Mouse (Mus musculus) midbrain, embryonic 16.5 days (tissue): Measurements from ENCODE around the gene Nod1. TPM values are rescaled to one million over a fixed set of nuclear protein-coding genes. Genes with fewer than 3 reads are reported as not detected.

ENCODE experiments used
- ATAC-seq: fragments of 200-750 bp; cut with Nextera tagmentation; 2 replicates; pipeline ENCODE4 v1.8.0; 2017; ENCODE audit warnings: moderate TSS enrichment
- H3K27ac ChIP-seq: fragments of 300-500 bp; sonication (generic); 2 replicates; pipeline ENCODE4 v1.5.1; 2014; ENCODE audit warnings: mild to moderate bottlenecking, low read length, mixed read lengths
- H3K27me3 ChIP-seq: fragments of 300-500 bp; sonication (generic); 2 replicates; pipeline ENCODE4 v1.6.1; 2014; ENCODE audit warnings: low read depth, low read length, mixed read lengths; ENCODE audit not compliant: control insufficient read depth, insufficient read depth
- H3K36me3 ChIP-seq: fragments of 300-500 bp; sonication (generic); 2 replicates; pipeline ENCODE4 v1.6.1; 2014; ENCODE audit warnings: mild to moderate bottlenecking, low read length, moderate library complexity, mixed read lengths; ENCODE audit not compliant: control insufficient read depth, insufficient read depth
- H3K4me1 ChIP-seq: fragments of 300-500 bp; sonication (generic); 2 replicates; pipeline ENCODE4 v1.6.1; 2014; ENCODE audit warnings: mild to moderate bottlenecking, low read length, mixed read lengths; ENCODE audit not compliant: control insufficient read depth, insufficient read depth
- H3K4me2 ChIP-seq: fragments of 300-500 bp; sonication (generic); 2 replicates; pipeline ENCODE4 v1.6.1; 2014; ENCODE audit warnings: mild to moderate bottlenecking, low read length, mixed read lengths
- H3K4me3 ChIP-seq: fragments of 300-500 bp; sonication (generic); 2 replicates; pipeline ENCODE4 v1.5.1; 2014; ENCODE audit warnings: low read depth, mild to moderate bottlenecking, low read length, moderate library complexity, mixed read lengths
- H3K9ac ChIP-seq: fragments of 300-500 bp; sonication (generic); 2 replicates; pipeline ENCODE4 v1.6.1; 2014; ENCODE audit warnings: low read depth, low read length, mixed read lengths
- H3K9me3 ChIP-seq: fragments of 300-500 bp; sonication (generic); replicated peaks from 2 replicates; pipeline ENCODE4 v1.6.1; 2014; ENCODE audit warnings: mild to moderate bottlenecking, low read length, mixed read lengths; ENCODE audit not compliant: control insufficient read depth, poor library complexity, severe bottlenecking
- WGBS: fragments of 180-500 bp; shearing (Covaris S2); extraction: QIAGEN DNeasy Blood & Tissue Kit; methylation state at CpG from one replicate; pipeline ENCODE4 v1.1.7; 2014; 5-methylcytosine and 5-hydroxymethylcytosine counted together
- polyA plus RNA-seq: library from polyadenylated mRNA; unstranded; fragments of >200 nt; fragmentation: Nextera tagmentation; extraction: Ambion mirVana; gene quantifications from 2 replicates; pipeline ENCODE4 v1.2.1, GENCODE M21; 2015

Nod1 gene
- polyA plus RNA-seq, 1 experiment from 2014 or later = 2.8 TPM

DNA sequence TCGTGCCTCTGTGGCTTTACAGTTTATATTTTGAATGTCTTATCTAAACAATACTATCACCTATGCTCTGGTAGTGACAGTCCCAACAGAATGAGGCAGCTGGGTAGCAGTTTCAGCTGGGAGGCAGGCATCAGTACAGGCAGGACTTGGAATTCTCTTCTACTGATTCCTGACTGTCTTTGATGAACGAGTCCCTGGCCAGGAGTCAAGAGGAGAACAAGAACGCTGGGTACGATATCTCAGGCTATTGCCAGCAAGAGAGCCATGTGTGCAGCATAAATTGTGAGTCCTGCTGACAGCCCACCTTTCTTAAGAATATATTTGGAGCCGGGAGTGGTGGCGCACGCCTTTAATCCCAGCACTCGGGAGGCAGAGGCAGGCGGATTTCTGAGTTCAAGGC lies 1.9 kb downstream of the Nod1 start:
- Histone ChIP-seq H3K27ac (no peak overlapping the region), H3K4me2 (no peak overlapping the region), H3K9me3 (no peaks in the 10 kb centered on the region), H3K4me3 (no peak overlapping the region), H3K27me3 (peaks cover 2% of the 10 kb centered on the region), H3K9ac (no peak overlapping the region), H3K36me3 (no peaks in the 10 kb centered on the region), H3K4me1 (0 out of 2 replicates have a peak, but pooled peaks cover 2% of the 10 kb centered on the region)
- 83% methylated on average over 9 of the region's 9 CpGs for WGBS
- ATAC-seq = no peak

DNA sequence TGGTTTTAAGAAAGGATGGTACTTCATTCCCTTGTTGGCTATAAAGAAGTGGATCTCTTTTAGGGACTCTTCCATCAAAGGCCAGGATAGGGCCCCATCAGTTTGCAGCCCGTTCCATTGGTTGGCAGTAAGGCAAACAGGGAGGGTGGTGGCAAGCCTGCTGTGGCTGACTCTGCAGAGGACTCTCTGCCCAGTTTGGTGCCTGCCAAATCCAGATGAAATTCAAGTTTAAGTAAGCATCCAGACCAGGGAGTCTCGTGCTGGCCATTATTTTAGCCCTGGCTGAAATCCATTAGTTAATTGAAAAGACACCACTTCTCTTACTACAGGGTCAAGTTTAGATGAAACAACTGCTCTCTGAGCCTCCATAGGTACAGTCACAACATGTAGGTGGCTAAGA lies 2.6 kb downstream of the Nod1 start:
- H3K27ac ChIP-seq = no peak overlapping the region
- no peak overlapping the region for H3K4me3 ChIP-seq
- no peaks in the 10 kb centered on the region for H3K36me3 ChIP-seq
- peaks cover 2% of the 10 kb centered on the region for H3K27me3 ChIP-seq
- ATAC-seq = no peak
- H3K9me3 ChIP-seq = no peaks in the 10 kb centered on the region
- no peak overlapping the region for H3K9ac ChIP-seq
- 72% methylated on average over 2 of the region's 2 CpGs for WGBS
- no peak overlapping the region for H3K4me2 ChIP-seq
- H3K4me1 ChIP-seq = 0 out of 2 replicates have a peak, but pooled peaks cover 2% of the 10 kb centered on the region

DNA sequence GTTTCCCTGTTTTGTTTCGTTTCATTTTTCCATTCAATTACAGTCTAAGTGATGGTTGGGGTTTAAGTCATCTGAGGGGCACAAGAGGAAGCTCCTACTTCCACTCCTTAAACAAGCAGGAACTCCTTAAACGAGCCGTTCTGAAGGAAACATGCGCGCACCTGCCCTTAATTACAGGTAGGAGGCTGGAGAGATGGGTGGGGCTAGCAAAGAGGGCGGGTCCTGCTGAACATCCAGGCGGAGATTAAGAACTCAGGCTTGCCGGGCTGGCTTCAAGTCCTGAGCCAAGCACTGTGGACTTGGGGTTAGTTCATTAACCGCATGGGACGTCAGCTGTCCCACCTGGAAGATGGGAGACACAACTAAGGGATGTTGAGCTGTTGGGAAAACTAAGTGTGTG lies 4.8 kb downstream of the Nod1 start:
- Histone ChIP-seq H3K4me1 (no peaks in the 10 kb centered on the region), H3K9ac (no peak overlapping the region), H3K27me3 (peaks cover 2% of the 10 kb centered on the region; the same call in 1 of the 2 replicates), H3K4me3 (no peak overlapping the region), H3K4me2 (no peak overlapping the region), H3K36me3 (no peaks in the 10 kb centered on the region), H3K9me3 (no peaks in the 10 kb centered on the region), H3K27ac (no peak overlapping the region)
- WGBS = 52% methylated on average over 10 of the region's 10 CpGs
- ATAC-seq = no peak

DNA sequence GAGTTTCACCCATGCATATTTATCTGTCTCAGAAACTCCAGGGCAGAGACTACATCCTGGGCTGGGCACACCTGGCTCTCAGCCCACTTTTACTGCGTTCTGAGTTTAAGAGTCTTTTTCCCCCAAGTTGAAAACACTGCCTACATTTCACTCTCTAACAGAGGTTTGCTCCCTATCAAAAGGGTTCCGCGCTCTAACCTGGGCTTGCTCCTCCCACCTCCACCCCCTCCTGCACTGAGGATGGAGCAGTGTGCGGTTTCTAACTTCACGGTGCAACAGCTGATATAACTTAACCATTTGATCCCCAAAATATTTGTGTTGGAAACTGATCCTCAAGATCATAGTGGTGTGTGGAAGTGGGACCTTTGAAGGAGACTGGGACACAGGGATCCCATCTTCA lies 7.2 kb downstream of the Nod1 start:
- H3K27ac ChIP-seq = no peak overlapping the region
- H3K4me3 ChIP-seq = no peak overlapping the region
- WGBS = 64% methylated on average over 5 of the region's 5 CpGs
- no peak for ATAC-seq
- no peaks in the 10 kb centered on the region for H3K27me3 ChIP-seq
- no peak overlapping the region for H3K4me2 ChIP-seq
- H3K4me1 ChIP-seq = no peaks in the 10 kb centered on the region
- H3K9me3 ChIP-seq = no peaks in the 10 kb centered on the region
- H3K36me3 ChIP-seq = no peaks in the 10 kb centered on the region
- no peak overlapping the region for H3K9ac ChIP-seq

DNA sequence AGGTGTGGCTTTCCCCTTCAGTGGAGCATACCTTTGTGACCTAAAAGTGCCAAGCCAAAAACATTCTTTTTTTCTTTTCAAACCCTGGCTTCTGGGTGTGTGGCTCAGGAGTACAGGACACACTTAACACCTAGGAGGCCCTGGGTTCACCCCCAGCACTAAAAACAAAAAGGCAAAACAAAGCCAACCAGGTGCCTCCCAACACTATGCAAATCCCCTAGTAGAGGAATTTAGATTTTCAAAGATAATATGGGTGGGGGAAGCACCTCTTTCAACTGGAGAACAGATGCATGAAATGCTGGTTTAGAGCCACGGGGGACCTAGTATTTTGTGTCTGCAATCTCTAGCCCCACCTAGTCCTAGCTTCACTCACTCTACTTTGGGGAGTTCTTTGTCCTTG lies 7.7 kb downstream of the Nod1 start:
- ATAC-seq = no peak

DNA sequence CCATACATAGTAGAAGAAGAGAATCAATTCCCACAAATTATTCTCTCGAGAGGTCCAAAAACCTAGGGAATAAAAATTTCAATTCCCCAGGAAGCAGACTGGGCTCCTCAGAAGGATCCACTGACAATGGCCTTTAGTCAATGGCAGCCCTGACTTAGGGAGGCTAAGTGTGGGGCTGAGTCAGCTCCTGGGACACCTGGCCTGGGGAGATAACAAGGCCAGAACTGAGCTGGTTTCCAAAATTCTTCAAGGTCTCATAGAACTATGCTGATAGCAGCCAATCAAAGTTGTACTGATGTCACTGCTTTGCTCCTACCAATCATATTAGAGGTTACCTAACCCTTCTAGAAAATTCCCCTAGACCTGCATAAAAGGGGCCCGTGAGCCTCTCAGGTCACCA lies 8.8 kb downstream of the Nod1 start:
- Histone ChIP-seq H3K4me3 (no peak overlapping the region), H3K9me3 (no peaks in the 10 kb centered on the region), H3K4me2 (no peak overlapping the region), H3K9ac (no peak overlapping the region), H3K27ac (no peak overlapping the region), H3K36me3 (no peaks in the 10 kb centered on the region), H3K27me3 (no peaks in the 10 kb centered on the region), H3K4me1 (no peaks in the 10 kb centered on the region)
- no peak for ATAC-seq
- 87% methylated on average over 2 of the region's 2 CpGs for WGBS

More for the DNA sequence above, 7.7 kb downstream of the Nod1 start:
- Histone ChIP-seq H3K9ac (no peak overlapping the region), H3K4me3 (no peak overlapping the region), H3K27me3 (no peaks in the 10 kb centered on the region), H3K36me3 (no peaks in the 10 kb centered on the region), H3K4me2 (no peak overlapping the region), H3K4me1 (no peaks in the 10 kb centered on the region), H3K27ac (no peak overlapping the region), H3K9me3 (no peaks in the 10 kb centered on the region)
- 54% methylated on average over 1 of the region's 1 CpGs for WGBS

DNA sequence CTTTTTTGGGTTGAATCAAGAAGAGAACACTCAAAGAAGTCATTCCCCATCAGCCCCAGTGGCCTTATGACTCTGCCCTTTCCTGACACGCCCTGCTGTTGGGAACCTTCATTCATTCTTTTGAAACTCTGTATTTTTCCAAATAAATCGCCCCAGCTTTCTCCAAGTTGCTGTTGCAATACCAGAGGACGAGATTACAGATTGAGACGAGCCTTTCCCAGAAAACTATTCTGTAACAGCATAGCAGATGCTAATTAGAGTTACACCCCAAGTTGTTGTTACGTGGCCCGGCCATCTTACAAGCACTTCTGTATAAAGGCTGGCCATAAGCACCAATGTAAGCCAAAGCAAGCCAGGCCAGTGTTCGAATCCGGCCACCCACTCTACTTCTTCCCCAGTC lies 14.8 kb downstream of the Nod1 start:
- Histone ChIP-seq H3K27me3 (no peaks in the 10 kb centered on the region), H3K4me1 (no peaks in the 10 kb centered on the region), H3K4me3 (no peak overlapping the region), H3K4me2 (no peak overlapping the region), H3K36me3 (no peaks in the 10 kb centered on the region), H3K9ac (no peak overlapping the region), H3K9me3 (no peaks in the 10 kb centered on the region), H3K27ac (no peak overlapping the region)
- no peak for ATAC-seq
- WGBS = 85% methylated on average over 8 of the region's 8 CpGs

DNA sequence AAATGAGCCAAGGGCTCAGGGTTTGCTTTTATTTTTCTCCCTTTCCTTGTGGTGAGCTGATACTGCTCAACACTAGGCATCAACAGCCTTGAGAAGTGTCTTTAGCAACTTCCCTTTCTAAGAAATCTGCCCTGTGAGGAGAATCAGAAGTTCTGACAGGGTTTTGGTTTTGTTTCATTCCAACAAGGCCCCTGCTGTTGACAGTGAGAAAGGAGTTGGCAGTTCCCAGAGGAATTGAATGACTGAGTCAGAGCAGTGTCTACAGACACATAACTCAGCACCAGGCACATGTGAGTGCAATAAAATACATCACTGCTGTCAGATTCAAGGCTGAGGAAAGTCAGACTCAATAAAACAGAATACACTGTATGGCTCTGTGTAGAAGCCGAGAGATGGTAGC lies 16.0 kb downstream of the Nod1 start:
- H3K4me3 ChIP-seq = no peak overlapping the region
- H3K36me3 ChIP-seq = no peaks in the 10 kb centered on the region
- ATAC-seq = no peak
- no peaks in the 10 kb centered on the region for H3K27me3 ChIP-seq
- no peaks in the 10 kb centered on the region for H3K9me3 ChIP-seq
- WGBS = 89% methylated on average over 1 of the region's 1 CpGs
- H3K4me1 ChIP-seq = no peaks in the 10 kb centered on the region
- H3K27ac ChIP-seq = no peak overlapping the region
- no peak overlapping the region for H3K9ac ChIP-seq
- H3K4me2 ChIP-seq = no peak overlapping the region

DNA sequence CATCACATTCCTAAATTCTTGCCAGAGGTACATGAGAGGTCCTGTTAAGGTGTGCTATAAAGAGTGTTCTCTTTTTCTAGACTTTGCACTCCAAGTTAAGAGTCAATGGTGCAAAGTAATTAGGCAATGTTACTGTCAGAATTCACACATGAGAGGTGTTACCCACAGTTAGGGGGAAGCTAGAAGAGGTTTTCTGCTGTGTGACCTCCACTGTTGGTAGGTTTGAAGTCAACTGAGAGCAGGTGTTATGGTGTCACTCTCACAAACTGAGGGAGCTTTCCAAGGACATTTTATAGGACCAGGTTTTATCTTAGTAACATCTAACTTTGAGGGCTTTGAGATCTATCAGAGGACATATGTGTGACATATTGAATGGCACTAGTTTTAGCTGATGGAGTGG lies 16.5 kb downstream of the Nod1 start:
- Histone ChIP-seq H3K36me3 (no peaks in the 10 kb centered on the region), H3K4me2 (no peak overlapping the region), H3K4me1 (no peaks in the 10 kb centered on the region), H3K9me3 (no peaks in the 10 kb centered on the region), H3K4me3 (no peak overlapping the region), H3K27me3 (no peaks in the 10 kb centered on the region), H3K27ac (no peak overlapping the region), H3K9ac (no peak overlapping the region)
- no peak for ATAC-seq
